Mouse (Mus musculus) 3134 (cell line): Measurements from ENCODE around the gene Bnip3.

Experiments
- DNase-seq: peaks from one replicate; pipeline ENCODE4 v3.0.0-alpha.2; 2011; ENCODE audit warnings: low spot score; ENCODE audit not compliant: insufficient read length; ENCODE audit errors: extremely low read depth

Bnip3 gene

DNA sequence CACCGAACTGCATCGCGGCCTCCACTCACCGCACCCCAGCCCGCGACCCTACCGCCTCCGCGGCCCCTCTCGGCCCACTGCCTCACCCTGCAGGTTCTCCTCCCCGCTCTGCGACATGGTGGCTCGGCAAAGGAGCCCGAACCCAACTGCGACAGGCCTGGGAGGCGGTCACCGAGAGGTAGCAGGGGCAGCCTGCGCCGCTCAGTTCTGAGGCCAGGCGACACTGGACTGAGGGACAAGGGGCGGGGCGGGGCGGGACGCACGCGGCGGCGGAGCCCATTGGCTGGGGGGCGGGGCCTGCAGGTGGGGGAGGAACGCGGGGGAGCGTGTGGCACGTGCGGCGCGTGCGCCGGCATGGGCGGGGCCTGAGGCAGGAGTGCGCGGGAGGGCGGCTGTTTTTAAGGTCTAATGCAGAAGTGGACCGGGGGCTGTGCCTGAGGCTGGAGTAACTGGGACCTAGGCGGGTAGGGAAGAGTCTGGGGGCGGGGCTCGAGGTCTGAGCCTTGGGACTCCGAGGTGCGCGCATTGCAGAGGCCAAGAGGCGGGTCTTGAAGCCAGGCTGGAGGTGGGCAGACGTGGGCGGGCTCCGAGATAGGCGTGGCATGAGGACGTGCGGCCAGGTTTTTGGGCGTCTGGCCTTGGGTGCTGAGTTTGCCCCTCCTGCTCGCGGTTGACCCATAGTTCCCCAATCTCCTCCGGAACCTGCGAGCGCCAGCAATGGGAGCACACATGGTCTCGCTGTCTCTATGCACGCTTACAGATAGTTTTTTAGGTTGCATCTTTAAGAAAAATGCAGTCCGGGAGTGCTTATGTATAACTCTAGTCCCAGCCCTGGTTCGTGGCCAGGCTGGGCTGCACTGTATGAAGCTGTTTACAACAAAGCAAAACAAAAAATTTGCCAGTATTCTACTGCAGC is at the start of gene Bnip3:
TSS of gene Bnip3 (minus strand) at position 243 of the 916 bp plus-strand sequence.
- DNase-seq: peak; percentile 94

DNA sequence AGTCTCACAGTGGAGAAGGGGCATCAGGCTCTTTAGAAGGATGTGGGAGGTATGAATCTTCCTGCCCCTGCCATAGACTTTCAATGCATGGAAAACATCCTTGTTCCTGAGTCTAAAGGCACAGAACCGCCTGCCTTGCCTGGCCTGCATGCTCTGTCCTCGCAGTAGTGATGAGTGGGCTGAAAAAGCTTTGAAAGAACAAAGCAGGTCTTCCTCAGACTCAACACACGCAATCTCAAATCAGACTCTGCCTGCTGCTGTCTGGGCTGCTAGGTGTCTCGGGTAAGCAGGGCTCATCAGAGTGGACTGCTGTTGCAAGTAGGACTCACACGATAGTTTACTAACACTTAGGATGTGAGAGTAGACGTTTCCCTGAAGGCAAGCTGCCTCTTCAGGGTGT is 47.8 kb upstream of the Bnip3 start:
- no peak for DNase-seq

DNA sequence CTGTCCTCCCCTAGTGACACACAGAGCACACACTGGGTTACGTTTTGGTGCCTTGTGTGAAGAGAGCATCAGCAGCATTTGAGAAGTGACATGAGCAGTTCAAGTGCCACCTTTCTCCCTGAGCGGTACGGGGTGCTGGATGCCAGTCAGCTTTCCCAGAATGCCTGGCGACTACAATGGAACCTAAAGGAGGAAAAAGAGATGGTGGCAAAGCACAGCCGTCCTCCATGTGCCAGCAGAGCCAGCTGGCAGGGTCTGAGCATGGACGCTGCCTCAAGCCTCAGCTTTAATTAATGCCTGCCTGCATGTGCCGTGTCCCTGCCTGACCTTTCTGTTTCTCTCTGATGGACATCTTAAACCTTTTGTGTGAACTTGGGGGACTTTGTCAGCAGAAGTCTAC is 46.5 kb upstream of the Bnip3 start:
- no peak for DNase-seq

DNA sequence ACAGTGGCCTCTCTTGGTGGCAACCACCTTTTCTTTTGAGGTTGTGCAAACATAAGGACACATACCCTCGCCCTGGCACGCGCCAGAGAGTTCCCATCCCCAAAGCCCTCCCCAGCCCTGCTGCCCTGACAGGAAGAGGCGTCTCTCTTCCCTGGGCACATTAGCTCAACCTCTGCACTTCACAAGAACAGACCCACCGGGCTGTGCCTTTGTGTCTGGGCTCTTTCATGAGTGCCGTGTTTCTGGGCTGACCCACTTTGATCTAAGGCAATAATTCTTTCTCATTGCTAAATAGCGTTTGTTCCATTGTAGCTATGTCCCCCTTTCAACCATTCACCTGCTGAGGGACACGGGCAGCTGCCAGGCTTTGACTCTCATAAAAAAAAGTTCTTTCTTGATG is 39.0 kb upstream of the Bnip3 start:
- DNase-seq: no peak

DNA sequence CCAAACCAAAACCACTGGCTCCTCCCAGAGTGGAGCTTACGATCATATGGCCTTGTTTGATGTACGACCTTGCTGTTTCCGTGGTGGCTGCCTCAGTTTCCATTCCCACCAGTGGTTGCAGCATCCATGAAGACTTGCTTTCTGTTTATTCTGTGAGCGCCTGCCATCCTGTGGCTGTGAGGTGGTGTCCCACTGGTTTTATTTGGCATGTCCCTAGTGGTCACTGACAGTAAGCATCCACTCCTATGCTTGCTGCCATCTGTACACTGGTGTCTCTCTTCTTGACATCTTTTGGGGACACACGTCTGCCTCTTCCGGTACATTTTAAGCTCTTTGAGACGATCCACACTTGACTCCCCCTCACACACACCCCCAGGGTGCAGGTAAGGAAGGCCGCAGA is 38.4 kb upstream of the Bnip3 start:
- no peak for DNase-seq

DNA sequence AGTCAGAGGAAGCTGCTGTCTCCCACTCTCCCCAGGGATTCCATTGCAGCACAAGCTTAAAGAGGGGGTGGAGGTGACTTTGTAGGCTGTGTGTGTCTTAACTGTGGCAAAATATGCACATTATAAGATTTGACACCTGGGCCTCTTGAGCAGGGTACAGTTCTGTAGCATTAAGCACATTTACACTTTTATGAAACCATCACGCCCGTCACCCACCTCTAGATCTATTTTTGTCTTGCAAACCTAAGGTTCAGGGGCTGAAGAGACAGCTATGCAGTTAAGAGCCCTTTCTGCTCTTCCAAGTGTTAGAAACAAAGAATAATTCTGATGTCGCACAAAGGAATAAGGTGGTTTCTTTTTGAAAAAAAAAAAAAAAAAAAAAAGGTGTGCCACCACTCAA is 36.3 kb upstream of the Bnip3 start:
- no peak for DNase-seq

DNA sequence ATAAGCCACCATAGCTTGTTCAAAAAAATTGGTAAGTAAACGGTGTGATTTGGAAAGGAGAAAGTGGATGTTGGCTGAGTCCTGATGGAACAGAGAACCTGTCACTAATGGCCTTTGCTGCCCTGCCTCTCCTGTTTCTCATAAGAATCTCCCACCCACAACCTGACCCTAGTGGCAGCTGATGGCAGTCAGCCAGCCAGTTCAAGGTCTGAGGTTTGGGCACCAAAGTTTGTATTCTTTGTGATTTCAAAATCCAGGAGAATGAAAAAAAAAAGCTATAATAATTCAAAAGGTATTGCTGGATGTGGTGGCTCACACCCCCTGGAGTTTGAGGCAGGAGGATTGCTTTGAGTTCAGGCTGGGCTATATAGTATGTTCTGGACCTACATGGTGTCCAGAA is 33.0 kb upstream of the Bnip3 start:
- DNase-seq: no peak

DNA sequence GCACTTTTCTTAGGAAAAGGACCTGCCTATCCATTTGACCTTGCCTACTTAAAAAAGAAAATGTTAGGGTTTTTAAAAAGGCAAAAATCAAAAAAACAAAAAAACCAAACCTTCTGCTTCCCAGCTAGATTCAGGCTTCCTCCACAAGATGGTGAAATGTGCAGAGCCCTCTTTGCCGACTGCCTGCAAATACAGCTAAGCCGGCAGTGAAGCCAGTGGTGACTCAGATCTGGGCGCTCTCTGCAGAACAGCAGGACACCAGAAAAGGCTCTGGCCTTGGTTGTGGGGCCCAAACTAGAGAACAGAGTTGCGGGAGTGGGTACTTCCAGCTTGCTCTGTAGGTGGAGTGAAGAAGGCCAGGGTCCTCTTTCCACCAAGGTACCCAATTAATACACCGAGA is 32.3 kb upstream of the Bnip3 start:
- no peak for DNase-seq

DNA sequence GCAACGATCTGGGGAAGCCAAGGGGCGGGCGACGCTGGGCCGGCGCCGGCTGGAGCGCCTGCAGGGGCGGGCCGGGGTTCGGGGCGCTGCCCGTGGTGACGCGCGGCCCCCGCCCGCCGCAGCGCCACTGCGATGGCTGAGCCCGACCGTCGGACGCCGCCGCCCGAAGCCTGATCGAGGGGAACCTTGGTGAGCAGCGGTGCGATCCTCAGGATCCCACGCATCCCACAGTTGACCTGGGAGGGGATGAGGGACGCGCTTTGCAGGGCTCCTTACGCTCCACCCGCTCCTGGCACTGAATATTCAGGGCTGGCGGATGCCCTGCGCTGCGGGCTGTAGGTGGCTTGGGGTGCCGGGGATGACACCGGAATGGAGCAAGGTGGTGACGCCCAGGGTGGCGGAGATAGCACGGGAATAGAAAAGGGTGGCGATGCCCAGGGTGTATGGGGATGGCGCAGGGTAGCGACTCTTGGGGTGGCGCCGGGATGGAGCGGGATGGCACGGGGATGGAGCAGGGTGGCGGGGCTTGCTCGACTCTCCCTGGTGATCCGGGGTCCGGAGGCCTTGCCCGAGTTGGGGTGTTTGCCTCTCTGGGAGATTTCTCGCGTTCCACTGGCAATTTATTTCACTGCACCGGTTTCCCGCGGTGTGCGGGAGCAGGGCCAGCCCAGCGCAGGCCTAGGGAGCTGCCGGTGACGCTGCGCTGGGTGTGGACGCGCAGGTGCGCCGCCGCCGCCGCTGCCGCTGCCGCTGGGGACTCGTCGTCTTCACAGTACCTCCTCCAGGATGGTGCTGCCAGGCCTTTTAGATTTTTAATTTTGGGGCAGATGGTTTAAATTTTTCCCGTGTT is 31.5 kb upstream of the Bnip3 start, which contains the start of gene Jakmip3:
TSS of gene Jakmip3 (plus strand) at position 119 of the 850 bp plus-strand sequence.
- DNase-seq: no peak

DNA sequence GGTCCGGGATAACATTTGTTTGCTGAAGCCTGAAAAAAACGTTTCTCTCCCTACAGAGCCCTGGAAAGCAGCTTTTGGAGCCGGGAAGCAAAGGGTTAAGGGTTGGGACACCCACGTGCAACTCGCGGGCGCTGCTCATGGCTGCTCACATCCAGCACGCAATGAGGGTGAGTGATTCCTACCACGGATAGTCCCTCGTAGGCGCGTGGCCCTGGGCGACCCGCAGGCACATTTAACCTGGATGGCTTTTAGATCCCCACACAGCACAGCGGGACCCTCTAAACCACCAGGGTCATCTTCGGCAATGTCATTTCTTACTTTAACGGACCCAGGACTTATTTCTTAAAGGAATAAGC is 30.9 kb upstream of the Bnip3 start:
- DNase-seq: no peak

DNA sequence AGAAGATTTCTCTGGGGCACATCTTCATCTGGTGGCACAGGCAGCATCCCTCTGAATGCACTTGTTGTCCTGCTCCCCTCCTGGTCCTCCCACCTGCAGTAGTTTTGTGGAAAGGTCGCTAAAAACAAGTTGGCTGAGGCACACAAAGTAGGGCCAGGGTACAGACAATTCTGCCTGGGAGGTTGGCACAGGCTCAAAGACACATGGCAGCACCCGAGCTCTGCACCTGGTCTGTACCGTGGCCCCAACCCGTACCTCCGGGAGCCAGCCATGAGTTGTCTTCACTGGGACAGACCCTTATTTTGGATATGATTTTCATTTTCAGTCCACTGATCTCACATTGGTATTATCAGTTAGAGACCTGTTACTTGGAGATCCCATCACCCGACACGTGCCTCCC is 29.7 kb upstream of the Bnip3 start:
- DNase-seq: no peak

DNA sequence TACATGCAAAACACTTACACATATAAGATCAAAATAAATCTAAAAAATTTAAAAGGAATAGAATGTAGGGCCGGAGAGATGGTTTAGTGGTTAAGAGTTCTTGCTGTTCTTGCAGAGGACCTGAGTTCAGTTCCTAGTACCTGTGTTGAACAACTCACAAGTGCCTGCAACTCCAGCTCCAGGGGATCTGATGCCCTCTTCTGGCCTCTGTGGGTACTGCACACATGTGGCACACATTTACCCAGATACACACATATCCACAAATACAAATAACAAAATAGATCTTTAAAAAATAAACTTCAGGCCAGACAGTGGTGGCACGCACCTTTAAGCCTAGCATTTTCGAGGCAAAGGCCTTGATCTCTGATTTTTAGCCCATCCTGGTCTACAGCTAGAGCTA is 25.2 kb upstream of the Bnip3 start:
- no peak for DNase-seq

DNA sequence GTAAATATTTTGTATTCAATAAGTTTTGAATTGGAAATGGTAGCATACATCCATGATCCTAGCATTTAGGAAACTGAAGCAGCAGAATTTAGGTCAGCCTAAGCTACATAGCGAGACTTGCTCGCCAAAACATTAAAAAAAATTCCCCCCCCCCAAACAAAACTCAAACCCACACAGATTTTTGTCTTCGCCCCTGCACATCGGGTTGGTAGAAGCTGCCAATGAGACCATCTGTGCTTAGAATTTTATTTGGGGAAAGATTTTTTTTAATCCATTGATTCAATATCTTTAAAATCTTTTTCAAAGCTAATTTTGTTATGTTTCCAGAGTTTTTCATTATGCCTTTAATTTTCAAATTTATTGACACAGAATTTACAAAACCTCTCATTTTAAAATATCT is 19.1 kb upstream of the Bnip3 start:
- no peak for DNase-seq

DNA sequence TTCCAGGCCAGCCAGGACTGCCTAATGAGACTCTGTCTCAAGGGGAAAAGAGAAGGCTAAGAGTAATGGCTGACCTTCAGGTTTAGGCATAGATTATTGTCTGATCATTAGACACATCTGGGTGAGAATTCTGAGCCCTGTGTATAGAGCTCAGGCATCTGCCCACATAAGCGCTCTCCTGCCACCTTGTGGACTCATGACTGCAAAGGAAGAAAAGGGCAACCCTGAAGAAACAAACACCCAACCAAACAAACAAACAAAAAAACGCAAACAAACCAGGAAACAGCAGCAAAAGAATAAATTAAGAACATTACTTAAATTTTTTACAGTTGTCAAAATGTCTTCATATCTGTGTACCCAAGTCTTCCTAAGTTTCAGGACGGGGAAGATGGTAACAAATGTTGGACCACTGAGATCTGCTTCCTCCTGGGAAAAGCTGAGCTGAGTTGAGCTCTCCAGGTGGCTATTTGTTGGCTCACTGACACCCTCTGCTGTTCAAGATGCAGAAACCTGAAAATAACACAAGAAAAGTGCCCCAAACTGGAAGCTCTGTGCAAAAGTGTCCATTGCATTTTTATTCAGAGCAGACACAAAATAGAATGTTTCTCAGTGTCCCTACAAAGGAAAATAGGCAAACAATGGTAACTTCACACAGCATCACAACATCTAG is 14.6 kb upstream of the Bnip3 start:
- DNase-seq: no peak

DNA sequence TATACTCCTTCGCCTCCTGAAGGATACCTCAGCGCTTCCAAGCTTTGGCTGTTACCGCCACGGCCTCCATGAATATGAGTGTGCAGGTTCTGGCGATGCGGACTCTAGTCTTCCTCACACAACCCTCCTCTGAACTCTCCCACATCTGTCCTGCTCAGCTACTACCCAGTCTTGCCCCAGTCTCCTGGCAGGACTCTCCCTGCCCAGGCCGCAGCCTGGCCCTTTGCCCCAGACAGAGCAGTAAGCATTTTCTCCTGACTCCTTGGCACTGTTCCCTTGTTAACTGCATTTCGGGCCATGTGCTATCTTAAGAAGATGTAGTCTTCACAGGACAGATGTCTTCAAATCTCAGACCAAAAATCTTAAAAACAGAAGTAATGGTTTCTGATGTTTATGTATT is 12.3 kb upstream of the Bnip3 start:
- DNase-seq: no peak

DNA sequence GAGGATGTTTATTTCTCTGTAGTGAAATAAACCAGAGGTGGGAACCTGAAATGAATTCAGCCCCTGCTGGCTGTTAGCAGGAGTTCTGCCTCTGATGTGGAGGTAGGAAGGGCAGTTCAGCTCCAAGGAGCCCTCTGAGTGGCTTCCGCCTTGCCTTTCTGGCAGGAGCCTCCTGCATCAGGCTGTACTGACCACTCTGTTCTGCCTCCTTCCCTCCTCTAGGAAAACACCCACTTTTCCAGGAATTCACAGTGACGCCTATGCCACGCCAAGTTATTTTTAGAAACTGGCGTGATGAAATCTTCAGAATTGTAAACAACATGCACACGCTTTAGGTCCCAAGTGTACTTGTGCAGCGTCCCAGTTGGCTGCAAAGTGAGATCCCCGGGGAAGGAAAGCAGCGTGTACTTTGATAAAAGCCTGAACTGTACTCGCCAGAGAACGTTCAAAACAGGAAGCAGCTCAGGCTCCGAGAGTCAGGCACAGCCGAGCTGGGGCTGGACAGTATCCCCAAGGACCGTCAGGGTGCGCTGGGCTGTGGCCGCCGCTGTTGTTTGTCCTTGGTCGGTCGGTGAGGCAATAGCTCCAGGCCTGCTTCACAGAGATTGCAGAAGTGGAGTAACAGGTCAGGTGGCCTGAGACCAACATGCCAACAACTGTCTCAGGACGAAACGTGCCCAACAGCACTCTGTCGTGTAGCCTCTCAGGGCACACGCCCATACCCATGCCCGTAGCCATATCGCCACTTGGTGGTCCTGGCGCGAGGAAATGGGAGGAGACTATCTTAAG is 10.0 kb upstream of the Bnip3 start:
- DNase-seq: peak; percentile 72

DNA sequence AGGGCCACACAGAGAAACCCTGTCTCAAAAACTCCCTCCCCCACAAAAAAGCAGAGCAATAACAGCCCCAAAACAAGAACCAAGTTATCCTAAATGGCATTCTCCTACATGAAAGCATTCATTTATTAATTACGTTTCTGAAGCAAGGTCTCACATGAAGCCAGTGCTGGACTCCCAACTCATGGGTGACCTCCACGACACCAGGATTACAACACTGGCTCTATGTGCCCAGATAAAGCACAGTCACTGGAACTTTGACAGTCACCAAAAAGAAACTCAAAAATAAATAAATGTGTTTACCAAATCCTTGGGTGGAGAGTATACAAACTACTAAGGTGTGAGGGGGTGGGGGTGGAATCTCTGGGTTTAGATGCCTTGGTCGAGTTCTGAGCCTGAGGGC is 4.3 kb upstream of the Bnip3 start:
- no peak for DNase-seq

DNA sequence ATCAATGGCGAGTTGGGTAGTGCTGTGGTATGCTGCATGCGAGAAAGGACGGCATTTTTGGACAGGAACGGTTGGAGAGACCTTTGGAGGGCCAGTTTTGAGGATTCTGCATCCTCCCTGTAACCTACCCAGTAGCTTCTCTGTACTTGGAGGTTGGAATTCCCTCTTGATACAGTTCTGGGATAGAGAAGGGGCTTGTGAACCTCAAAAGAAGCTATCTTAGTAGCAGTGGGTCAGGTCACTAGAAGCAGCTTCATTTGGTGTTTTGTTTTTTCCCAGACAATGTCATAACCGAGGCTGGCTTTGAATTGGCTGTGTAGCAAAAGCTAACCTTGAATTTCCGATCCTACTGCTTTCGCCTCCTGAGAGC is 859 bp upstream of the Bnip3 start:
- DNase-seq: peak; percentile 19

DNA sequence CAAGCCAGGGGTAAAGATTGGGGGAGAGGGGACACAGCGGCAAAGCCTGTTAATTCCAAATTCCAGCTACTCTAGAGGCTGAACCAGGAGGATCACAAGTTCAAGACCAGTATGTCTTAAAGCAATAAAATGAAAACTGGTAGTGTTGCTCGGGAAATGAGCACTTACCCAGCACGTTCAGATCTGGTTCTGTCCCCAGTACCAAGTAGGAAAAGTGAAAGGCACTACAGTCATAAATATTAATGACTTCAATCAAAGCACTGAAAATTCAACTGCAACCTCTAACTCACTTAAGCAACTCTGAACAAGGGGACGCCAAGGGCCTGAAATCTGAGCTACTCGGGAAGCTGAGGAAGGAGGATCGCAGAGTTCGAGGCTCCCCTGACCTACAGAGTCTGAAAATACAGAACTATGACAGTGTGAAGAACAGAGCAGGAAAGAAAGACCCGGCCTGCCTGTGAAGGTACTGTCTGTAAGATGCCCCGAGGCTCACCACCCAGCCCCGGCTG is 497 bp downstream of the Bnip3 start:
- no peak for DNase-seq

DNA sequence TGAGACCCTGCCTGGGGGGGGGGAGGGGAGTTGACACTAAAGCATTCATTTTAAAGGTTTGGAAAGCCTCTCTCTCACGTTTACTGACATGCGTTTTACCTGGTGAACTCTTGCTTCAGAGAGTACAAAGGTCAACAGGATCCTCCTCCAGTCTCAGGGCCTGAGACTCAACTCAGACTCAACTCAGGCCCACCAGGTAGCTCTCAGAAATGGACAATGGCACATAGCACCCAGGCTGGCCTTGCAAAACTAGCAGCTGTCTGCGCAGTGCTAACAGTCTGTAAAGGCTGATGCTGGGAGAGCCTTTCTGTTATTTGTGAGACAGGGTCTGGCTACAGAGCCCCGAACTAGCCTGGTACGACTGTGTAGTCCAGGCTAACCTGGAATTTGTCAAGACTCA is 1.3 kb downstream of the Bnip3 start:
- DNase-seq: no peak
